Mouse (Mus musculus) embryonic fibroblast, embryonic 13.5 days (primary cell): Measurements from ENCODE around the gene Mrpl51.

Experiments used
- CTCF ChIP-seq: IDR thresholded peaks from 2 replicates; pipeline ENCODE4 v1.5.1; 2011; ENCODE audit warnings: mild to moderate bottlenecking, control low read depth, low read length, moderate library complexity, borderline replicate concordance; ENCODE audit not compliant: insufficient read depth
- POLR2A ChIP-seq: IDR thresholded peaks from 2 replicates; pipeline ENCODE4 v1.6.1; 2011; ENCODE audit warnings: low read depth, mild to moderate bottlenecking, control low read depth, low read length, moderate library complexity

DNA sequence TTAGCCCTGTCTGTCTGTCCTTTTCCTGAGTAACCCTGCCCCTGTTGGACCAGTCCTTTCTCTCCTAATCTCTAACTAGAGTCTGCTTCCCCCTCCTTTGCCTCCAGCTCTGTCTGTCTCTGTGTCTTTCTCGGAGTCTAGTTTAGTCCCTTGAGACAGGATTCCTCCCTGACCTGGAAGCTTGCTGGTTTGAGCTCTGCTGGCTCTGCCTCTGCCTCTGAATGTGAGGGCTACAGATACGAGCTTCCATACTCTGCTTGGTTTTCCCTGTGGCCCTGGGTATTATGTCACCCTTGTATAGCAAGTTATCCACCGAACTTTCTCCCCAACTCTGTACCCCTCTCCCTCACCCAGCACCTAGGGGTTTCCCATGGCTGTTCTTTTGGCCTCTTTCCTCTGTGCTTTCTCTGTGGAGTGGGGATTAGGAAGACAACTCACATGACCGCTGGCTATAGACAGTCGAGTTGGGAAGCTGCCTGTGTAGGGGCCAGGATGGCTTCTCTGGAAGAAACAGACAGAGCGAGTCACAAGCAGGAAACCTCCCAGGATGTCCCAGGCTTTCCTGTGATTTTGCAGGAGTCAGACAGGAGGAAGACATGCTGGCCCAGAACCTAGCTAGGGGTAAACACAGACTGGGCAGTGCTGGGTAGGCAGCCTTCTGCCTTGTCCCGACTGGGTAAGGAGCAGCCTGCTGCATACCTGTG is 42.4 kb downstream of the Mrpl51 start:
- TF ChIP-seq CTCF (no peak), POLR2A (no peak)
